Mouse (Mus musculus) A20 (cell line): Measurements from ENCODE around the gene Spata46.

Experiments used
- DNase-seq: peaks from one replicate; pipeline ENCODE4 v3.0.0-alpha.2; 2011; ENCODE audit warnings: low read depth, low spot score

The Spata46 gene

GRCm38 (mm10) chr1:170343081-170343480 is 34.5 kb downstream of the Spata46 start:
- DNase-seq = no peak

- DNase-seq = no peak
Observed at GRCm38 (mm10) chr1:170343906-170344305, 35.3 kb downstream of the Spata46 start.

GRCm38 (mm10) chr1:170346266-170346665 is 37.7 kb downstream of the Spata46 start:
- DNase-seq = no peak

GRCm38 (mm10) chr1:170351080-170351479 is 42.5 kb downstream of the Spata46 start:
- DNase-seq = no peak

- no peak for DNase-seq
Observed at GRCm38 (mm10) chr1:170353335-170353734, 44.7 kb downstream of the Spata46 start.

GRCm38 (mm10) chr1:170360183-170360915 is 51.7 kb downstream of the Spata46 start:
- DNase-seq = no peak
